Mouse (Mus musculus): ENCODE data around the gene Aqp11. TPM values are rescaled to one million over a fixed set of nuclear protein-coding genes. Genes with fewer than 3 reads are reported as not detected.

Gene Aqp11
- 3.0 and 4.1 TPM in 2 replicates for polyA plus RNA-seq (2016; fragmentation: Nextera tagmentation; extraction: Ambion mirVana)

GRCm38 (mm10) chr7:97737638-97738456, at the start of gene Aqp11:
Gene Aqp11, minus strand, starts transcription at chr7:97738289.
- H3K36me3 ChIP-seq (replicated peaks) = no peaks in the 10 kb centered on the region
- no peaks in the 10 kb centered on the region for H3K9me3 ChIP-seq
- peak within 1 kb of the TSS; percentile 85 for H3K27ac ChIP-seq
- peak within 1 kb of the TSS; percentile 73 for H3K4me3 ChIP-seq
- peaks cover 63% of the 10 kb centered on the region for H3K4me1 ChIP-seq
- WGBS = under 1% methylated on average over 60 of the region's 64 CpGs
- DNase-seq (ENCODE audit: extremely low spot score, low spot score) = peak; percentile 87
- peaks cover 51% of the 10 kb centered on the region for H3K27me3 ChIP-seq (ENCODE audit: poor library complexity, severe bottlenecking)

GRCm38 (mm10) chr7:97783523-97783922, 45.4 kb upstream of the Aqp11 start:
- H3K4me1 ChIP-seq = peaks cover 5% of the 10 kb centered on the region; the same call in 1 of the 2 replicates
- WGBS = 53% methylated on average over 5 of the region's 5 CpGs
- H3K27ac ChIP-seq = no peak overlapping the region
- no peaks in the 10 kb centered on the region for H3K9me3 ChIP-seq
- H3K36me3 ChIP-seq (replicated peaks) = no peaks in the 10 kb centered on the region
- peaks cover 28% of the 10 kb centered on the region for H3K27me3 ChIP-seq (ENCODE audit: poor library complexity, severe bottlenecking)
- no peak overlapping the region for H3K4me3 ChIP-seq
- DNase-seq (ENCODE audit: extremely low spot score, low spot score) = no peak

- Histone ChIP-seq H3K4me3 (no peak overlapping the region), H3K27me3 (ENCODE audit: poor library complexity, severe bottlenecking) (peaks cover 11% of the 10 kb centered on the region; the same call in 1 of the 2 replicates), H3K27ac (no peak overlapping the region), H3K9me3 (0 out of 2 replicates have a peak, but pooled peaks cover 2% of the 10 kb centered on the region), H3K4me1 (no peaks in the 10 kb centered on the region), H3K36me3 (replicated peaks) (no peaks in the 10 kb centered on the region)
- DNase-seq (ENCODE audit: extremely low spot score, low spot score) = no peak
- WGBS = 83% methylated on average over 8 of the region's 8 CpGs
Measured at GRCm38 (mm10) chr7:97781496-97781895, 43.4 kb upstream of the Aqp11 start.

GRCm38 (mm10) chr7:97780815-97781214, 42.7 kb upstream of the Aqp11 start:
- Histone ChIP-seq H3K36me3 (replicated peaks) (no peaks in the 10 kb centered on the region), H3K9me3 (0 out of 2 replicates have a peak, but pooled peaks cover 3% of the 10 kb centered on the region), H3K27me3 (ENCODE audit: poor library complexity, severe bottlenecking) (peaks cover 7% of the 10 kb centered on the region; the same call in 1 of the 2 replicates), H3K4me3 (no peak overlapping the region), H3K27ac (no peak overlapping the region), H3K4me1 (no peaks in the 10 kb centered on the region)
- DNase-seq (ENCODE audit: extremely low spot score, low spot score) = no peak
- 93% methylated on average over 1 of the region's 1 CpGs for WGBS

GRCm38 (mm10) chr7:97780222-97780621, 42.1 kb upstream of the Aqp11 start:
- WGBS = 90% methylated on average over 1 of the region's 1 CpGs
- H3K9me3 ChIP-seq = 0 out of 2 replicates have a peak, but pooled peaks cover 3% of the 10 kb centered on the region
- H3K27me3 ChIP-seq (ENCODE audit: poor library complexity, severe bottlenecking) = 0 out of 2 replicates have a peak, but pooled peaks cover 1% of the 10 kb centered on the region
- no peaks in the 10 kb centered on the region for H3K36me3 ChIP-seq (replicated peaks)
- no peak overlapping the region for H3K4me3 ChIP-seq
- H3K4me1 ChIP-seq = no peaks in the 10 kb centered on the region
- no peak overlapping the region for H3K27ac ChIP-seq
- DNase-seq (ENCODE audit: extremely low spot score, low spot score) = no peak

- DNase-seq (ENCODE audit: extremely low spot score, low spot score) = no peak
Measured at GRCm38 (mm10) chr7:97777191-97777590, 39.1 kb upstream of the Aqp11 start.

GRCm38 (mm10) chr7:97775923-97776322, 37.8 kb upstream of the Aqp11 start:
- no peak for DNase-seq (ENCODE audit: extremely low spot score, low spot score)
- Histone ChIP-seq H3K36me3 (replicated peaks) (no peaks in the 10 kb centered on the region), H3K27ac (no peak overlapping the region), H3K9me3 (0 out of 2 replicates have a peak, but pooled peaks cover 3% of the 10 kb centered on the region), H3K4me1 (no peaks in the 10 kb centered on the region), H3K4me3 (no peak overlapping the region), H3K27me3 (ENCODE audit: poor library complexity, severe bottlenecking) (no peaks in the 10 kb centered on the region)
- WGBS = 81% methylated on average over 2 of the region's 2 CpGs

More at GRCm38 (mm10) chr7:97777191-97777590, 39.1 kb upstream of the Aqp11 start:
- Histone ChIP-seq H3K27ac (no peak overlapping the region), H3K4me1 (no peaks in the 10 kb centered on the region), H3K9me3 (0 out of 2 replicates have a peak, but pooled peaks cover 3% of the 10 kb centered on the region), H3K36me3 (replicated peaks) (no peaks in the 10 kb centered on the region), H3K4me3 (no peak overlapping the region), H3K27me3 (ENCODE audit: poor library complexity, severe bottlenecking) (no peaks in the 10 kb centered on the region)
- WGBS = 92% methylated on average over 4 of the region's 4 CpGs

- no peak for DNase-seq (ENCODE audit: extremely low spot score, low spot score)
- H3K4me3 ChIP-seq = no peak overlapping the region
- H3K27ac ChIP-seq = no peak overlapping the region
- H3K4me1 ChIP-seq = no peaks in the 10 kb centered on the region
- H3K9me3 ChIP-seq = 0 out of 2 replicates have a peak, but pooled peaks cover 3% of the 10 kb centered on the region
- H3K36me3 ChIP-seq (replicated peaks) = no peaks in the 10 kb centered on the region
- H3K27me3 ChIP-seq (ENCODE audit: poor library complexity, severe bottlenecking) = no peaks in the 10 kb centered on the region
- WGBS = 25% methylated on average over 3 of the region's 3 CpGs
Measured at GRCm38 (mm10) chr7:97775380-97775779, 37.3 kb upstream of the Aqp11 start.

GRCm38 (mm10) chr7:97770841-97771620, 32.9 kb upstream of the Aqp11 start:
- no peaks in the 10 kb centered on the region for H3K27me3 ChIP-seq (ENCODE audit: poor library complexity, severe bottlenecking)
- no peaks in the 10 kb centered on the region for H3K4me1 ChIP-seq
- H3K9me3 ChIP-seq = no peaks in the 10 kb centered on the region
- H3K27ac ChIP-seq = no peak overlapping the region
- no peak for DNase-seq (ENCODE audit: extremely low spot score, low spot score)
- H3K36me3 ChIP-seq (replicated peaks) = no peaks in the 10 kb centered on the region
- no peak overlapping the region for H3K4me3 ChIP-seq
- 89% methylated on average over 6 of the region's 6 CpGs for WGBS

- Histone ChIP-seq H3K27ac (no peak overlapping the region), H3K27me3 (ENCODE audit: poor library complexity, severe bottlenecking) (no peaks in the 10 kb centered on the region), H3K4me3 (no peak overlapping the region), H3K4me1 (no peaks in the 10 kb centered on the region), H3K9me3 (no peaks in the 10 kb centered on the region), H3K36me3 (replicated peaks) (no peaks in the 10 kb centered on the region)
- no peak for DNase-seq (ENCODE audit: extremely low spot score, low spot score)
- WGBS = 81% methylated on average over 4 of the region's 4 CpGs
Measured at GRCm38 (mm10) chr7:97769020-97769419, 30.9 kb upstream of the Aqp11 start.

GRCm38 (mm10) chr7:97767841-97768240, 29.8 kb upstream of the Aqp11 start:
- no peak overlapping the region for H3K4me3 ChIP-seq
- no peaks in the 10 kb centered on the region for H3K9me3 ChIP-seq
- H3K27ac ChIP-seq = no peak overlapping the region
- no peaks in the 10 kb centered on the region for H3K36me3 ChIP-seq (replicated peaks)
- H3K27me3 ChIP-seq (ENCODE audit: poor library complexity, severe bottlenecking) = no peaks in the 10 kb centered on the region
- DNase-seq (ENCODE audit: extremely low spot score, low spot score) = no peak
- no peaks in the 10 kb centered on the region for H3K4me1 ChIP-seq
- 87% methylated on average over 8 of the region's 8 CpGs for WGBS

- 83% methylated on average over 9 of the region's 9 CpGs for WGBS
- no peaks in the 10 kb centered on the region for H3K9me3 ChIP-seq
- no peaks in the 10 kb centered on the region for H3K4me1 ChIP-seq
- H3K27me3 ChIP-seq (ENCODE audit: poor library complexity, severe bottlenecking) = no peaks in the 10 kb centered on the region
- H3K36me3 ChIP-seq (replicated peaks) = no peaks in the 10 kb centered on the region
- no peak overlapping the region for H3K27ac ChIP-seq
- H3K4me3 ChIP-seq = no peak overlapping the region
- no peak for DNase-seq (ENCODE audit: extremely low spot score, low spot score)
Measured at GRCm38 (mm10) chr7:97766406-97767166, 28.5 kb upstream of the Aqp11 start.

Data from forebrain, embryonic 10.5 days (tissue).